Mouse (Mus musculus) bone marrow, adult 2 months (tissue): ENCODE results near the gene Prps1l1.

Experiments used
- CTCF ChIP-seq: fragments of 200-500 bp; IDR thresholded peaks from 2 replicates; pipeline ENCODE4 v1.5.1; 2011; ENCODE audit warnings: low read length, control low read depth; ENCODE audit not compliant: control insufficient read depth, insufficient read depth
- POLR2A ChIP-seq: fragments of 200-500 bp; IDR thresholded peaks from 2 replicates; pipeline ENCODE4 v1.6.1; 2011; ENCODE audit warnings: low read depth, mild to moderate bottlenecking, control low read depth, low read length, borderline replicate concordance; ENCODE audit not compliant: control insufficient read depth

DNA sequence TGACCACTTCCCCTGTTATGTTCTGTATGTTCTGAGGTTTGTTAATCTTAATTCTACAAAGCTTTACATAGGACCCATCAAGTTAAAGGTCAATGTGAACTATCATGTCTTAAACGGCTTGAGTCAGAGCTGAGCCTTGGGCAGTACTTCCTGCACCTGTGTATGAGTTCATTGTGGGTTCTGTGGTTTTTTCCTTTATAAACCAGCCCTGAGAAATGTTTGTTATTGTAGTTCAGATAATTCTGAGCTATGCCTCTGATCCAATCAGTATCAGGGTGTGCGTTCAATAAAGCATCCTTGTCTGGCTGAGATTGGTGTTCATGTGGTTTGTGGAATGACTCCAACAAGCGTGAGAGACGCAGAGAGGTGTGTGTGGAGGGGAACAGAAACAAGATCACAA lies 5.8 kb downstream of the Prps1l1 start:
- TF ChIP-seq CTCF, result no peak
- TF ChIP-seq POLR2A, result no peak
